Mouse (Mus musculus) spleen, adult 2 months (tissue): Measurements from ENCODE around the gene Gltpd2.

Source experiments
- CTCF ChIP-seq: fragments of 200-500 bp; IDR thresholded peaks from 2 replicates; pipeline ENCODE4 v1.5.1; 2011; ENCODE audit warnings: mild to moderate bottlenecking, inconsistent platforms; ENCODE audit not compliant: insufficient read depth, insufficient read length, insufficient replicate concordance; ENCODE audit errors: extremely low read depth
- POLR2A ChIP-seq: fragments of 200-500 bp; IDR thresholded peaks from 2 replicates; pipeline ENCODE4 v1.6.1; 2011; ENCODE audit warnings: low read depth, low read length, inconsistent platforms

GRCm38 (mm10) chr11:70563470-70564275, 44.7 kb downstream of the Gltpd2 start:
- TF ChIP-seq CTCF, result no peak
- TF ChIP-seq POLR2A, result no peak
